Mouse (Mus musculus) ES-Bruce4 (cell line): ENCODE measurements around the gene Mat2a.

Experiments
- CTCF ChIP-seq: IDR thresholded peaks from one replicate; pipeline ENCODE4 v1.8.1; 2011; ENCODE audit warnings: low read depth, low read length
- POLR2A ChIP-seq: IDR thresholded peaks from one replicate; pipeline ENCODE4 v1.8.1; 2011; ENCODE audit warnings: low read length; ENCODE audit not compliant: insufficient read depth

- TF ChIP-seq POLR2A (no peak), CTCF (no peak)
Observed at GRCm38 (mm10) chr6:72473264-72474041, 34.1 kb upstream of the Mat2a start.
